Mouse (Mus musculus) midbrain, embryonic 13.5 days (tissue): ENCODE data around the gene Sept12. TPM values are rescaled to one million over a fixed set of nuclear protein-coding genes. Genes with fewer than 3 reads are reported as not detected.

Source experiments
- ATAC-seq: fragments of 200-750 bp; cut with Nextera tagmentation; 2 replicates; pipeline ENCODE4 v1.8.0; 2017; ENCODE audit warnings: mild to moderate bottlenecking, moderate TSS enrichment, moderate library complexity
- H3K27ac ChIP-seq: fragments of 300-500 bp; sonication (generic); 2 replicates; pipeline ENCODE4 v1.5.1; 2015; ENCODE audit warnings: inconsistent platforms, mild to moderate bottlenecking, moderate library complexity
- H3K27me3 ChIP-seq: fragments of 300-500 bp; sonication (generic); 2 replicates; pipeline ENCODE4 v1.6.1; 2015; ENCODE audit warnings: mild to moderate bottlenecking, inconsistent platforms
- H3K36me3 ChIP-seq: fragments of 300-500 bp; sonication (generic); 2 replicates; pipeline ENCODE4 v1.6.1; 2015; ENCODE audit warnings: mild to moderate bottlenecking, inconsistent platforms
- H3K4me1 ChIP-seq: fragments of 300-500 bp; sonication (generic); replicated peaks from 2 replicates; pipeline ENCODE4 v1.6.1; 2015; ENCODE audit warnings: inconsistent platforms
- H3K4me2 ChIP-seq: fragments of 300-500 bp; sonication (generic); replicated peaks from 2 replicates; pipeline ENCODE4 v1.6.1; 2015; ENCODE audit warnings: moderate library complexity, mild to moderate bottlenecking, inconsistent platforms
- H3K4me3 ChIP-seq: fragments of 300-500 bp; sonication (generic); replicated peaks from 2 replicates; pipeline ENCODE4 v1.5.1; 2015; ENCODE audit warnings: mild to moderate bottlenecking, inconsistent platforms
- H3K9ac ChIP-seq: fragments of 300-500 bp; sonication (generic); replicated peaks from 2 replicates; pipeline ENCODE4 v1.6.1; 2015; ENCODE audit warnings: mild to moderate bottlenecking, inconsistent platforms
- H3K9me3 ChIP-seq: fragments of 300-500 bp; sonication (generic); 2 replicates; pipeline ENCODE4 v1.6.1; 2016; ENCODE audit warnings: mild to moderate bottlenecking, inconsistent platforms
- WGBS: fragments of 180-500 bp; shearing (Covaris S2); methylation state at CpG from one replicate; pipeline ENCODE4 v1.1.7; 2015; 5-methylcytosine and 5-hydroxymethylcytosine counted together
- polyA plus RNA-seq: library from polyadenylated mRNA; unstranded; fragments of >200 nt; fragmentation: Nextera tagmentation; extraction: Ambion mirVana; gene quantifications from 2 replicates; pipeline ENCODE4 v1.2.1, GENCODE M21; 2015

The Sept12 gene
- polyA plus RNA-seq, 1 experiment from 2014 or later: not detected

GRCm38 (mm10) chr16:5008076-5008475, 10.4 kb upstream of the Sept12 start:
- Histone ChIP-seq H3K4me1 (peaks cover 26% of the 10 kb centered on the region), H3K4me2 (no peak overlapping the region), H3K9me3 (no peaks in the 10 kb centered on the region), H3K9ac (no peak overlapping the region), H3K27ac (no peak overlapping the region), H3K27me3 (no peaks in the 10 kb centered on the region), H3K4me3 (no peak overlapping the region), H3K36me3 (peaks cover 22% of the 10 kb centered on the region)
- WGBS: 85% methylated on average over 12 of the region's 12 CpGs
- no peak for ATAC-seq

- Histone ChIP-seq H3K4me2 (no peak overlapping the region), H3K4me1 (peaks cover 20% of the 10 kb centered on the region), H3K27me3 (no peaks in the 10 kb centered on the region), H3K36me3 (peaks cover 22% of the 10 kb centered on the region), H3K27ac (no peak overlapping the region), H3K9me3 (no peaks in the 10 kb centered on the region), H3K9ac (no peak overlapping the region), H3K4me3 (no peak overlapping the region)
- WGBS: 61% methylated on average over 6 of the region's 6 CpGs
- ATAC-seq: no peak
Measured at GRCm38 (mm10) chr16:5007492-5007891, 9.8 kb upstream of the Sept12 start.

- H3K9me3 ChIP-seq: no peaks in the 10 kb centered on the region
- peaks cover 22% of the 10 kb centered on the region for H3K36me3 ChIP-seq
- H3K27ac ChIP-seq: no peak within 1 kb of the TSS
- no peak within 1 kb of the TSS for H3K9ac ChIP-seq
- no peak for ATAC-seq
- H3K4me3 ChIP-seq: no peak within 1 kb of the TSS
- H3K4me2 ChIP-seq: no peak within 1 kb of the TSS
- H3K27me3 ChIP-seq: no peaks in the 10 kb centered on the region
- WGBS: 50% methylated on average over 5 of the region's 5 CpGs
- peaks cover 16% of the 10 kb centered on the region for H3K4me1 ChIP-seq
Measured at GRCm38 (mm10) chr16:5007067-5007466, 9.4 kb upstream of the Sept12 start, which contains the start of gene Smim22. Gene Smim22 (plus strand): TSS chr16:5007288.

- Histone ChIP-seq H3K4me3 (no peak overlapping the region), H3K36me3 (no peaks in the 10 kb centered on the region), H3K9me3 (no peaks in the 10 kb centered on the region), H3K4me1 (no peaks in the 10 kb centered on the region), H3K4me2 (no peak overlapping the region), H3K9ac (no peak overlapping the region), H3K27ac (no peak overlapping the region), H3K27me3 (no peaks in the 10 kb centered on the region)
- WGBS: 70% methylated on average over 3 of the region's 3 CpGs
- ATAC-seq: no peak
Measured at GRCm38 (mm10) chr16:5000611-5001010, 3.0 kb upstream of the Sept12 start.

- no peaks in the 10 kb centered on the region for H3K9me3 ChIP-seq
- ATAC-seq: no peak
- 76% methylated on average over 1 of the region's 1 CpGs for WGBS
- H3K4me2 ChIP-seq: no peak overlapping the region
- H3K9ac ChIP-seq: no peak overlapping the region
- H3K4me1 ChIP-seq: no peaks in the 10 kb centered on the region
- H3K36me3 ChIP-seq: no peaks in the 10 kb centered on the region
- no peak overlapping the region for H3K27ac ChIP-seq
- no peaks in the 10 kb centered on the region for H3K27me3 ChIP-seq
- H3K4me3 ChIP-seq: no peak overlapping the region
Measured at GRCm38 (mm10) chr16:4998984-4999383, 1.3 kb upstream of the Sept12 start.

- Histone ChIP-seq H3K4me2 (no peak overlapping the region), H3K27me3 (no peaks in the 10 kb centered on the region), H3K4me1 (no peaks in the 10 kb centered on the region), H3K27ac (no peak overlapping the region), H3K36me3 (no peaks in the 10 kb centered on the region), H3K9me3 (no peaks in the 10 kb centered on the region), H3K9ac (no peak overlapping the region), H3K4me3 (no peak overlapping the region)
- ATAC-seq: no peak
- WGBS: 89% methylated on average over 4 of the region's 4 CpGs
Measured at GRCm38 (mm10) chr16:4993276-4993675, 4.4 kb downstream of the Sept12 start.

GRCm38 (mm10) chr16:4984717-4985116, 12.9 kb downstream of the Sept12 start:
- no peak for ATAC-seq
- H3K4me1 ChIP-seq: no peaks in the 10 kb centered on the region
- no peaks in the 10 kb centered on the region for H3K36me3 ChIP-seq
- no peaks in the 10 kb centered on the region for H3K9me3 ChIP-seq
- 94% methylated on average over 12 of the region's 12 CpGs for WGBS
- H3K4me3 ChIP-seq: no peak overlapping the region
- H3K27ac ChIP-seq: no peak overlapping the region
- no peaks in the 10 kb centered on the region for H3K27me3 ChIP-seq
- H3K9ac ChIP-seq: no peak overlapping the region
- no peak overlapping the region for H3K4me2 ChIP-seq

GRCm38 (mm10) chr16:4979755-4980380, 17.8 kb downstream of the Sept12 start:
- Histone ChIP-seq H3K36me3 (no peaks in the 10 kb centered on the region), H3K27me3 (no peaks in the 10 kb centered on the region), H3K4me1 (no peaks in the 10 kb centered on the region), H3K27ac (no peak overlapping the region), H3K9ac (no peak overlapping the region), H3K9me3 (no peaks in the 10 kb centered on the region), H3K4me2 (no peak overlapping the region), H3K4me3 (no peak overlapping the region)
- no peak for ATAC-seq
- WGBS: 77% methylated on average over 4 of the region's 4 CpGs

GRCm38 (mm10) chr16:4978275-4979051, 19.2 kb downstream of the Sept12 start:
- no peak for ATAC-seq
- 65% methylated on average over 5 of the region's 5 CpGs for WGBS
- no peak overlapping the region for H3K9ac ChIP-seq

GRCm38 (mm10) chr16:4976180-4976579, 21.5 kb downstream of the Sept12 start:
- WGBS: 72% methylated on average over 2 of the region's 2 CpGs
- H3K4me1 ChIP-seq: no peaks in the 10 kb centered on the region
- H3K27ac ChIP-seq: no peak overlapping the region
- no peak overlapping the region for H3K4me3 ChIP-seq
- H3K4me2 ChIP-seq: no peak overlapping the region
- H3K9ac ChIP-seq: no peak overlapping the region
- H3K27me3 ChIP-seq: no peaks in the 10 kb centered on the region
- H3K36me3 ChIP-seq: 0 out of 2 replicates have a peak, but pooled peaks cover 9% of the 10 kb centered on the region
- H3K9me3 ChIP-seq: no peaks in the 10 kb centered on the region
- no peak for ATAC-seq

More at GRCm38 (mm10) chr16:4978275-4979051, 19.2 kb downstream of the Sept12 start:
- H3K4me2 ChIP-seq: no peak overlapping the region
- H3K27ac ChIP-seq: no peak overlapping the region
- no peaks in the 10 kb centered on the region for H3K27me3 ChIP-seq
- no peaks in the 10 kb centered on the region for H3K4me1 ChIP-seq
- H3K36me3 ChIP-seq: no peaks in the 10 kb centered on the region
- no peak overlapping the region for H3K4me3 ChIP-seq
- no peaks in the 10 kb centered on the region for H3K9me3 ChIP-seq

GRCm38 (mm10) chr16:4974521-4974920, 23.1 kb downstream of the Sept12 start:
- no peak for ATAC-seq
- no peak overlapping the region for H3K27ac ChIP-seq

GRCm38 (mm10) chr16:4971626-4972025, 26.0 kb downstream of the Sept12 start:
- no peak for ATAC-seq
- WGBS: 90% methylated on average over 4 of the region's 4 CpGs
- Histone ChIP-seq H3K36me3 (peaks cover 19% of the 10 kb centered on the region), H3K4me2 (no peak overlapping the region), H3K9ac (no peak overlapping the region), H3K27me3 (no peaks in the 10 kb centered on the region), H3K9me3 (no peaks in the 10 kb centered on the region), H3K4me3 (no peak overlapping the region), H3K27ac (no peak overlapping the region), H3K4me1 (no peaks in the 10 kb centered on the region)

More at GRCm38 (mm10) chr16:4974521-4974920, 23.1 kb downstream of the Sept12 start:
- no peaks in the 10 kb centered on the region for H3K27me3 ChIP-seq
- no peak overlapping the region for H3K9ac ChIP-seq
- H3K4me2 ChIP-seq: no peak overlapping the region
- no peaks in the 10 kb centered on the region for H3K4me1 ChIP-seq
- 77% methylated on average over 5 of the region's 5 CpGs for WGBS
- H3K9me3 ChIP-seq: no peaks in the 10 kb centered on the region
- H3K36me3 ChIP-seq: peaks cover 12% of the 10 kb centered on the region
- H3K4me3 ChIP-seq: no peak overlapping the region
